Mouse (Mus musculus) heart, adult 2 months (tissue): Measurements from ENCODE around the gene Akt1s1. TPM values are rescaled to one million over a fixed set of nuclear protein-coding genes. Genes with fewer than 3 reads are reported as not detected.
A peak's percentile ranks its signal among the peaks of the same experiment; 100 is the strongest.

ENCODE experiments used
- DNase-seq, 2 experiments: peaks; one replicate each; pipeline ENCODE4 v3.0.0; 2021
- H3K27ac ChIP-seq: fragments of 200-600 bp; 2 replicates; pipeline ENCODE4 v1.8.1; 2022
- H3K27me3 ChIP-seq: fragments of 200-500 bp; 2 replicates; pipeline ENCODE4 v1.6.1; 2012; ENCODE audit warnings: mild to moderate bottlenecking, low read length, inconsistent platforms, mixed read lengths; ENCODE audit not compliant: control insufficient read depth, insufficient read depth
- H3K36me3 ChIP-seq: fragments of 200-500 bp; 2 replicates; pipeline ENCODE4 v1.6.1; 2012; ENCODE audit warnings: low read length, inconsistent platforms; ENCODE audit not compliant: control insufficient read depth, insufficient read depth
- H3K4me1 ChIP-seq: fragments of 200-500 bp; 2 replicates; pipeline ENCODE4 v1.6.1; 2011; ENCODE audit warnings: low read length; ENCODE audit not compliant: control insufficient read depth, insufficient read depth
- H3K4me3 ChIP-seq: fragments of 200-600 bp; 2 replicates; pipeline ENCODE4 v1.8.1; 2022
- H3K79me2 ChIP-seq: fragments of 200-500 bp; replicated peaks from 2 replicates; pipeline ENCODE4 v1.6.1; 2012; ENCODE audit warnings: mild to moderate bottlenecking, inconsistent platforms, low read length, moderate library complexity, mixed read lengths; ENCODE audit not compliant: control insufficient read depth, insufficient read depth
- H3K9ac ChIP-seq: fragments of 200-500 bp; 2 replicates; pipeline ENCODE4 v1.6.1; 2012; ENCODE audit warnings: low read depth, mild to moderate bottlenecking, control low read depth, inconsistent platforms, low read length, mixed read lengths
- CTCF ChIP-seq: fragments of 200-600 bp; IDR thresholded peaks from 2 replicates; pipeline ENCODE4 v1.8.1; 2022; ENCODE audit warnings: antibody characterized with exemption, mild to moderate bottlenecking, moderate library complexity
- EP300 ChIP-seq: fragments of 200-500 bp; IDR thresholded peaks from 2 replicates; pipeline ENCODE4 v1.6.1; 2011; ENCODE audit warnings: low read depth, low read length, control low read depth; ENCODE audit not compliant: insufficient read depth
- POLR2A ChIP-seq: fragments of 200-500 bp; IDR thresholded peaks from 2 replicates; pipeline ENCODE4 v1.6.1; 2011; ENCODE audit warnings: mild to moderate bottlenecking, low read depth, low read length, control low read depth; ENCODE audit not compliant: insufficient read depth
- WGBS: fragments of 180-500 bp; shearing (Covaris S2); methylation state at CpG from one replicate; pipeline ENCODE4 v1.1.7; 2018; 5-methylcytosine and 5-hydroxymethylcytosine counted together
- intact Hi-C: fragments of 180-260 bp; cut with DNase I; formaldehyde crosslinking; loops from one replicate; pipeline ENCODE4 v1.15.1; 2025
- polyA plus RNA-seq: library from polyadenylated mRNA; depleted of rRNA; stranded (reverse); fragments of >200 nt; gene quantifications from 2 replicates; pipeline ENCODE4 v1.2.3, GENCODE M21; 2012
- total RNA-seq, 2 experiments: library from RNA; stranded (reverse); gene quantifications; 2 replicates each; pipeline ENCODE4 v1.2.3; 2021

The Akt1s1 gene
- total and polyA plus RNA-seq, 3 experiments: 62.6 to 72.8 (median 63.0) TPM

GRCm38 (mm10) chr7:44894175-44894574 is 45.4 kb downstream of the Akt1s1 start:
- H3K27ac ChIP-seq: no peak overlapping the region
- TF ChIP-seq POLR2A: no peak
- no peak for TF ChIP-seq EP300
- TF ChIP-seq CTCF: no peak
- peaks cover 6% of the 10 kb centered on the region for H3K79me2 ChIP-seq
- 87% methylated on average over 3 of the region's 3 CpGs for WGBS
- H3K4me1 ChIP-seq: peaks cover 15% of the 10 kb centered on the region
- intact Hi-C loops: no loop called here
- H3K9ac ChIP-seq: no peak overlapping the region
- H3K4me3 ChIP-seq: no peak overlapping the region
- H3K27me3 ChIP-seq: no peaks in the 10 kb centered on the region
- DNase-seq: no peak
- no peaks in the 10 kb centered on the region for H3K36me3 ChIP-seq

- intact Hi-C loops: loop anchor here (5.0 kb wide), 1 partner anchor 38 kb away; the partner anchor contains the start of gene Pnkp
- H3K27ac ChIP-seq: peak overlapping the region; percentile 91
- peaks cover 15% of the 10 kb centered on the region for H3K4me1 ChIP-seq
- 51% methylated on average over 7 of the region's 7 CpGs for WGBS
- no peaks in the 10 kb centered on the region for H3K36me3 ChIP-seq
- no peak overlapping the region for H3K9ac ChIP-seq
- TF ChIP-seq EP300 (no peak), POLR2A (no peak), CTCF (no peak)
- no peaks in the 10 kb centered on the region for H3K27me3 ChIP-seq
- DNase-seq: no peak
- H3K4me3 ChIP-seq: peak overlapping the region; percentile 85
- peaks cover 6% of the 10 kb centered on the region for H3K79me2 ChIP-seq
Observed at GRCm38 (mm10) chr7:44895206-44895592, 46.4 kb downstream of the Akt1s1 start.

GRCm38 (mm10) chr7:44895593-44896434 is 47.0 kb downstream of the Akt1s1 start, which contains the start of gene Fuz:
Gene Fuz, plus strand, starts transcription at chr7:44896079.
- TF ChIP-seq CTCF (peak; percentile 87), EP300 (peak; percentile 33; the same call in 1 of the 2 replicates), POLR2A (peak; percentile 61)
- H3K36me3 ChIP-seq: no peaks in the 10 kb centered on the region
- H3K9ac ChIP-seq: peak within 1 kb of the TSS; percentile 81
- peak within 1 kb of the TSS; percentile 85 for H3K4me3 ChIP-seq
- peak; percentile 91 to 93 for DNase-seq
- intact Hi-C loops: loop anchor here (2.0 to 5.0 kb wide), 2 partner anchors 33 to 39 kb away; partner anchors contain the start of genes Ap2a1 and Pnkp
- no peaks in the 10 kb centered on the region for H3K27me3 ChIP-seq
- WGBS: under 1% methylated on average over 34 of the region's 34 CpGs
- peaks cover 12% of the 10 kb centered on the region for H3K4me1 ChIP-seq
- peaks cover 3% of the 10 kb centered on the region for H3K79me2 ChIP-seq
- H3K27ac ChIP-seq: peak within 1 kb of the TSS; percentile 91

- intact Hi-C loops: loop anchor here (2.0 to 5.0 kb wide), 2 partner anchors 32 to 39 kb away; partner anchors contain the start of genes Ap2a1 and Pnkp
- TF ChIP-seq CTCF (no peak), POLR2A (no peak), EP300 (no peak)
- Histone ChIP-seq H3K4me3 (peak overlapping the region; percentile 85), H3K27me3 (no peaks in the 10 kb centered on the region), H3K27ac (peak overlapping the region; percentile 91), H3K36me3 (no peaks in the 10 kb centered on the region), H3K9ac (peak overlapping the region; percentile 81), H3K79me2 (peaks cover 3% of the 10 kb centered on the region), H3K4me1 (peaks cover 8% of the 10 kb centered on the region)
- peak in 1 of 2 experiments; percentile 46 for DNase-seq
- WGBS: 19% methylated on average over 10 of the region's 10 CpGs
Observed at GRCm38 (mm10) chr7:44896499-44896898, 47.7 kb downstream of the Akt1s1 start.

GRCm38 (mm10) chr7:44898607-44899006 is 49.8 kb downstream of the Akt1s1 start:
- intact Hi-C loops: loop anchor here (5.0 kb wide), 1 partner anchor 41 kb away; the partner anchor contains the start of gene Pnkp
- H3K27ac ChIP-seq: no peak overlapping the region
- H3K79me2 ChIP-seq: no peaks in the 10 kb centered on the region
- no peak overlapping the region for H3K9ac ChIP-seq
- TF ChIP-seq CTCF: peak; percentile 49
- no peak for TF ChIP-seq EP300
- no peak overlapping the region for H3K4me3 ChIP-seq
- H3K4me1 ChIP-seq: peaks cover 7% of the 10 kb centered on the region
- H3K27me3 ChIP-seq: no peaks in the 10 kb centered on the region
- no peaks in the 10 kb centered on the region for H3K36me3 ChIP-seq
- WGBS: 35% methylated on average over 19 of the region's 19 CpGs
- DNase-seq: no peak

GRCm38 (mm10) chr7:44900632-44901031 is 51.8 kb downstream of the Akt1s1 start:
- 94% methylated on average over 11 of the region's 11 CpGs for whole genome bisulfite sequencing
- TF ChIP-seq POLR2A (no peak), CTCF (no peak), EP300 (no peak)
- Histone ChIP-seq H3K79me2 (no peaks in the 10 kb centered on the region), H3K27me3 (no peaks in the 10 kb centered on the region), H3K27ac (no peak overlapping the region), H3K9ac (no peak overlapping the region), H3K4me3 (no peak overlapping the region), H3K4me1 (peaks cover 4% of the 10 kb centered on the region), H3K36me3 (no peaks in the 10 kb centered on the region)
- no peak for DNase-seq
- intact Hi-C loops: no loop called here
